Mouse (Mus musculus) embryonic facial prominence, embryonic 14.5 days (tissue): ENCODE measurements around the gene Olfr573-ps1. TPM values are rescaled to one million over a fixed set of nuclear protein-coding genes. Genes with fewer than 3 reads are reported as not detected.

Experiments
- polyA plus RNA-seq: library from polyadenylated mRNA; unstranded; fragments of >200 nt; fragmentation: Nextera tagmentation; extraction: Ambion mirVana; gene quantifications from 2 replicates; pipeline ENCODE4 v1.2.1, GENCODE M21; 2014

Olfr573-ps1 gene
- polyA plus RNA-seq, 1 experiment from 2014 or later = not detected

Other genes starting within 250 kb of the Olfr573-ps1 start
- 0.10 and 0.12 TPM in 2 replicates for gene Olfr557, start 246.7 kb downstream of the Olfr573-ps1 start, polyA plus RNA-seq
- gene Olfr558, start 240.4 kb downstream of the Olfr573-ps1 start, polyA plus RNA-seq = 0.75 and 1.4 TPM in 2 replicates
- gene Olfr33, start 223.5 kb downstream of the Olfr573-ps1 start, polyA plus RNA-seq = not detected in 2 replicates
- not detected in 2 replicates for gene Olfr559, start 215.1 kb downstream of the Olfr573-ps1 start, polyA plus RNA-seq
- gene Olfr560, start 183.2 kb downstream of the Olfr573-ps1 start, polyA plus RNA-seq = not detected in 2 replicates
- 1.0 and 1.5 TPM in 2 replicates for gene Olfr78, start 183.1 kb downstream of the Olfr573-ps1 start, polyA plus RNA-seq
- gene Olfr561, start 171.4 kb downstream of the Olfr573-ps1 start, polyA plus RNA-seq = 0.11 TPM in 1 of 2 replicates, not detected in the other
- not detected in 2 replicates for gene Olfr564, start 139.1 kb downstream of the Olfr573-ps1 start, polyA plus RNA-seq
- gene Olfr566, start 83.8 kb downstream of the Olfr573-ps1 start, polyA plus RNA-seq = 0.14 TPM in 1 of 2 replicates, not detected in the other
- not detected in 2 replicates for gene Olfr568, start 65.5 kb downstream of the Olfr573-ps1 start, polyA plus RNA-seq
- not detected in 2 replicates for gene Olfr569, start 51.7 kb downstream of the Olfr573-ps1 start, polyA plus RNA-seq
- not detected in 2 replicates for gene Olfr570, start 48.0 kb downstream of the Olfr573-ps1 start, polyA plus RNA-seq
- 0.06 and 0.08 TPM in 2 replicates for gene Olfr571, start 25.0 kb downstream of the Olfr573-ps1 start, polyA plus RNA-seq
- gene Olfr572, start 18.2 kb downstream of the Olfr573-ps1 start, polyA plus RNA-seq = not detected in 2 replicates
- not detected in 2 replicates for gene Olfr574, start 5.9 kb upstream of the Olfr573-ps1 start, polyA plus RNA-seq
- not detected in 2 replicates for gene Olfr575, start 16.2 kb upstream of the Olfr573-ps1 start, polyA plus RNA-seq
- not detected in 2 replicates for gene Olfr576, start 20.1 kb upstream of the Olfr573-ps1 start, polyA plus RNA-seq
- gene Olfr577, start 33.4 kb upstream of the Olfr573-ps1 start, polyA plus RNA-seq = not detected in 2 replicates
- 0.08 and 0.31 TPM in 2 replicates for gene Olfr578, start 46.7 kb upstream of the Olfr573-ps1 start, polyA plus RNA-seq
- not detected in 2 replicates for gene Olfr582, start 95.4 kb upstream of the Olfr573-ps1 start, polyA plus RNA-seq
- not detected in 2 replicates for gene Olfr583, start 108.7 kb upstream of the Olfr573-ps1 start, polyA plus RNA-seq
- 0.24 TPM in 1 of 2 replicates, not detected in the other for gene Olfr584, start 139.3 kb upstream of the Olfr573-ps1 start, polyA plus RNA-seq
- gene Olfr585, start 155.1 kb upstream of the Olfr573-ps1 start, polyA plus RNA-seq = not detected in 2 replicates
- gene Olfr586, start 183.1 kb upstream of the Olfr573-ps1 start, polyA plus RNA-seq = not detected in 2 replicates
- not detected in 2 replicates for gene Olfr588-ps1, start 198.3 kb upstream of the Olfr573-ps1 start, polyA plus RNA-seq
- not detected in 2 replicates for gene Olfr589, start 213.8 kb upstream of the Olfr573-ps1 start, polyA plus RNA-seq
- 0.33 TPM in 1 of 2 replicates, not detected in the other for gene Olfr591, start 235.8 kb upstream of the Olfr573-ps1 start, polyA plus RNA-seq
- not detected in 2 replicates for gene Olfr592, start 242.2 kb upstream of the Olfr573-ps1 start, polyA plus RNA-seq